Mouse (Mus musculus) thymus, adult 2 months (tissue): ENCODE results near the gene Fli1. TPM values are rescaled to one million over a fixed set of nuclear protein-coding genes. Genes with fewer than 3 reads are reported as not detected.

Experiments used
- DNase-seq: peaks from one replicate; pipeline ENCODE4 v3.0.0; 2021
- H3K27ac ChIP-seq: fragments of 200-500 bp; 2 replicates; pipeline ENCODE4 v1.5.1; 2012; ENCODE audit warnings: low read length, control low read depth; ENCODE audit not compliant: control insufficient read depth, insufficient read depth
- H3K27me3 ChIP-seq: fragments of 200-500 bp; 2 replicates; pipeline ENCODE4 v1.6.1; 2012; ENCODE audit warnings: mild to moderate bottlenecking, low read length, moderate library complexity, mixed read lengths; ENCODE audit not compliant: control insufficient read depth, insufficient read depth
- H3K36me3 ChIP-seq: fragments of 200-500 bp; 2 replicates; pipeline ENCODE4 v1.6.1; 2012; ENCODE audit warnings: mild to moderate bottlenecking, low read length, moderate library complexity; ENCODE audit not compliant: control insufficient read depth, insufficient read depth
- H3K4me1 ChIP-seq: fragments of 200-500 bp; replicated peaks from 2 replicates; pipeline ENCODE4 v1.6.1; 2012; ENCODE audit warnings: low read length; ENCODE audit not compliant: control insufficient read depth, insufficient read depth
- H3K4me3 ChIP-seq: fragments of 200-500 bp; 2 replicates; pipeline ENCODE4 v1.5.1; 2012; ENCODE audit warnings: mild to moderate bottlenecking, low read length, control low read depth, moderate library complexity; ENCODE audit not compliant: control insufficient read depth, insufficient read depth
- CTCF ChIP-seq: fragments of 200-500 bp; IDR thresholded peaks from 2 replicates; pipeline ENCODE4 v1.5.1; 2012; ENCODE audit warnings: mild to moderate bottlenecking, control low read depth, low read length, moderate library complexity, borderline replicate concordance; ENCODE audit not compliant: control insufficient read depth, poor library complexity, insufficient read depth; ENCODE audit errors: extremely low read depth
- POLR2A ChIP-seq: fragments of 200-500 bp; IDR thresholded peaks from 2 replicates; pipeline ENCODE4 v1.6.1; 2012; ENCODE audit warnings: mild to moderate bottlenecking, low read length, control low read depth, moderate library complexity; ENCODE audit not compliant: control insufficient read depth, poor library complexity, insufficient read depth; ENCODE audit errors: extremely low read depth
- WGBS: fragments of 180-500 bp; shearing (Covaris S2); methylation state at CpG from one replicate; pipeline ENCODE4 v1.1.7; 2018; 5-methylcytosine and 5-hydroxymethylcytosine counted together
- polyA plus RNA-seq: library from polyadenylated mRNA; depleted of rRNA; stranded (reverse); fragments of >200 nt; gene quantifications from 2 replicates; pipeline ENCODE4 v1.2.3, GENCODE M21; 2012

Fli1 gene
- polyA plus RNA-seq, 1 experiment, result 28.5 TPM

DNA sequence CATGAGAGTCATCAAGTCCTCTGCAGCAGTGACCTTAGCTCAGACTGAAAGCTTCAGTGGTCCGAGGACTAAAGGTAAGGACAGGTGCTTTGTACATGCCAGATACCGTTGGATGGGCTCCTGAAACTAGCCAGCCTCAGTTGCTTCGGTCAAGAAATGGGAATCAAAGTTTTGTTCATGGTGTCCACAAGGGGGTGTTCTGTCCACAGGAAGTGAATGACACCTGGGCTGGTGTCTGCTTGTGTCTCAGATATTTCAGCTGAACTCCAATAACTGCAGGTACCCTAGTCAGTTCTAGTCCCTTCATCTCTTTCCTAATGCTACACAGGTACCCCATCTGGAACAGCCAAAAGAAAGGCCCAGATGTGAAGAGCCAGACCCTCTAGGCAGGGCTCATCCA lies 86.0 kb downstream of the Fli1 start:
- peak; percentile 12 for DNase-seq
- 95% methylated on average over 3 of the region's 3 CpGs for WGBS
- Histone ChIP-seq H3K27ac (no peak overlapping the region), H3K4me1 (no peaks in the 10 kb centered on the region), H3K4me3 (no peak overlapping the region), H3K36me3 (peaks cover 62% of the 10 kb centered on the region), H3K27me3 (no peaks in the 10 kb centered on the region)
- TF ChIP-seq POLR2A (no peak), CTCF (no peak)

DNA sequence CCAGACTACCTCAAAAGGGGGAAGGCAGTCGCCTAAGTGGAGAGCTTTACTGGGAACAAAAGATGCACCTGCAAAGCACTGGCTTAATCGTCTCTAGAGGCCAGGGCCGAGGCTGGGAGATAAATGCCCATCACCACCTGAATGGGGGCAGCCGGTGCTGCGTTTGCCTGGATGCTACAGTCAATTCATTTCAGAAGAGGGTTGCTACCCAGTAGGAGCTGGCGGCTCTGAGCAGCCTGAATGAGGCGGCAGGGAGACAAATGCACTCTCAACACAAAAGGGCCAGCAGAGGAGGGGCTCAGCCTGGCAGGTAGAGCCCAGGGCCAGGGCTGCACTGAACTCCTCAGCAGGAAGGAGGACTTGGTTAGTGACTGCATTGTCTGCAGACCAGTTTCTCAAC lies 92.5 kb downstream of the Fli1 start:
- Histone ChIP-seq H3K4me1 (no peaks in the 10 kb centered on the region), H3K36me3 (peaks cover 64% of the 10 kb centered on the region), H3K27me3 (no peaks in the 10 kb centered on the region), H3K27ac (no peak overlapping the region), H3K4me3 (no peak overlapping the region)
- DNase-seq, result no peak
- 88% methylated on average over 7 of the region's 7 CpGs for WGBS
- TF ChIP-seq POLR2A (no peak), CTCF (no peak)

DNA sequence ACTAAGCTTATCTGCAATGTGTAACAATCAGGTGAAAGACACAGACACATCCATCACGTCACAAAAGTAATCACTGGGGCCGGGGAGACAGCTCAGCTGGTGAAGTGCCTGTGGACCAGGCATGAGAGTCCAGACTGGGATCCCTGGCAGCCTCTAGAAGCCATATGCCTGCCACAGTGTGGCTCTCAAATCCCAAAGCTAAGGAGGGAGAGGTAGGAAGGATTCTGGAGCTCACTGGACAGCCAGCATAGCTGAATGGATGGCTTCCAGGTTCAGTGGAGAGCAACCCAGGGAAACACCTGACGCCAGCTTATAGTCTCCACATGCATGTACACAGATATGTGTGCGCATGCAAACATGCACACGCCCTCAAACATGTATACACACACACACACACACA lies 93.9 kb downstream of the Fli1 start:
- DNase-seq, result no peak
- Histone ChIP-seq H3K4me3 (no peak overlapping the region), H3K4me1 (no peaks in the 10 kb centered on the region), H3K36me3 (peaks cover 60% of the 10 kb centered on the region), H3K27me3 (no peaks in the 10 kb centered on the region), H3K27ac (no peak overlapping the region; the same call in 1 of the 2 replicates)
- 94% methylated on average over 5 of the region's 5 CpGs for WGBS
- TF ChIP-seq CTCF, result no peak
- TF ChIP-seq POLR2A, result no peak

DNA sequence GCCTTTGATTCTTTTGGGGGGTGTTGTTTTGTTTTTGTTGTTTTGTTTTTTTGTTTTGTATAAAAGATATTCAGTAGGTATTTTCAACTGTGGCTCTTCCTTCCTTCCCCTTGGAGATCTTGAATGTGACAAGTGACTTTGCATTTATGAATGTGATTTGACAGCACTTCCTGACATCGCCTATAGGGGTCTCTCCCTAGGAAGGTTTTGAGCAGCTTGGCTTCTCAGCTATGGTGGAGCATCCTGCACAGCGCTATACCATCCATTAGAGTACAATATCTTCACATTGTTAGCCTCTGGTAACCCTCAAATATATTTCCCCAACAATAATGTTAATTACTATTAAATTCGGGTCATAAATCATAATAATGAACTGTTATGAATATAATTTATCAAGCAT lies 96.9 kb downstream of the Fli1 start:
- DNase-seq, result peak; percentile 72
- no peak overlapping the region for H3K27ac ChIP-seq
- TF ChIP-seq CTCF (no peak), POLR2A (no peak)
- H3K36me3 ChIP-seq, result peaks cover 54% of the 10 kb centered on the region
- no peak overlapping the region for H3K4me3 ChIP-seq
- no peaks in the 10 kb centered on the region for H3K4me1 ChIP-seq
- WGBS, result 53% methylated on average over 3 of the region's 3 CpGs
- no peaks in the 10 kb centered on the region for H3K27me3 ChIP-seq

DNA sequence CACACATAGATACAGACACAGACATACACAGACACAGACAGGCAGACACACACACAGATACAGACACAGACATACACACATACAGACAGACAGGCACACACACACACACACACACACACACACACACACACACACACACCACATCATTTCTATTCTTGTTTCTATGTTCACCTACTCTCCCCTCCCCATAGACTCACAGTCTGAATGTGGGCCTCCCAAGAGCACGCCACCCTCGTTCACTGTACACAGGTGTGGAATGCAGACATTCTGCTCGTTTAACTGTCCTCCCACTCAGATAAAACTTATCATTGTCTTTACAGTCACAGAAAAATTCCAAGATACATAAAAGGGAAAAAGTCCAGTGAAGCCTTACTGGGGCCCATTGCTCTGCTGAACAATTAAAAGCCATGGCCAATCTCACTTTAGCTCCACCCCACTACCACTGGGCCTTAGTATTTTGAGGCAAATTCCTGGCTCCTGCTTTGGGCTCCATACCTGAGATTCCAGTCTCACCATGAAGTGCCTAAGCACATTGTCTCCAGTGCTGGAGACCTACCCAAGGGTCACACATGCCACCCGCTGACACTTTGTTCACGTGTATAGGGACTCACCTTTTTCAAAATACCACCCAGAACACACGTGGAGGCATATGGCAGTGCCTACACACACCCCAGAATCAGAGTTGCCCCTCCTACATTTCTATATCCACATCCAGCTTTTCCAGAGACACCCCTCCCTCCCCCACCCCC lies 98.0 kb downstream of the Fli1 start:
- no peak for DNase-seq
- Histone ChIP-seq H3K27me3 (no peaks in the 10 kb centered on the region), H3K36me3 (peaks cover 46% of the 10 kb centered on the region), H3K27ac (no peak overlapping the region), H3K4me1 (no peaks in the 10 kb centered on the region), H3K4me3 (no peak overlapping the region)
- WGBS, result 97% methylated on average over 6 of the region's 6 CpGs
- no peak for TF ChIP-seq CTCF
- no peak for TF ChIP-seq POLR2A

DNA sequence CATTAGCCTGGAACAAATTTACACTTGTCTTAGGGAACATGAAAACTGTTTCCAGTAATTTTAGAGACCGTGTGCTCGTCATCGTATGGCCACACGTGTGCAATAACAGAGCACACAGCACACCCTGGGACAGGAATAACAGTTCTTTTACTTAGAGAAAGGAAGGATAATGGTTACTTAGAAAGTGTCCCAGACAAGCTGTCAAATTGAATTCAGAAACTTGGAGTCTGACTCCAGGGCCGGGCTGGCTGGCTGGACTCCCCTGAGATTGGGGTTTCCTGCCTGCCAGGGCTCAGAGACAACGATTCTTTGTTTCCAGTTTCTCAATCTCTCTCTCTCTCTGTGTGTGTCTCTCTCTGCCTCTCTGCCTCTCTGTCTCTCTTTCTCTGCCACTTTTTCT lies 98.8 kb downstream of the Fli1 start:
- no peak for DNase-seq
- Histone ChIP-seq H3K4me1 (no peaks in the 10 kb centered on the region), H3K27me3 (no peaks in the 10 kb centered on the region), H3K27ac (no peak overlapping the region), H3K4me3 (no peak overlapping the region), H3K36me3 (peaks cover 38% of the 10 kb centered on the region)
- 80% methylated on average over 6 of the region's 6 CpGs for WGBS
- TF ChIP-seq CTCF, result no peak
- TF ChIP-seq POLR2A, result no peak
